Mouse (Mus musculus): ENCODE measurements around the gene Chmp5. TPM values are rescaled to one million over a fixed set of nuclear protein-coding genes. Genes with fewer than 3 reads are reported as not detected.

Gene Chmp5
- polyA plus RNA-seq, 2 experiments: 24.5 to 42.7 TPM

DNA sequence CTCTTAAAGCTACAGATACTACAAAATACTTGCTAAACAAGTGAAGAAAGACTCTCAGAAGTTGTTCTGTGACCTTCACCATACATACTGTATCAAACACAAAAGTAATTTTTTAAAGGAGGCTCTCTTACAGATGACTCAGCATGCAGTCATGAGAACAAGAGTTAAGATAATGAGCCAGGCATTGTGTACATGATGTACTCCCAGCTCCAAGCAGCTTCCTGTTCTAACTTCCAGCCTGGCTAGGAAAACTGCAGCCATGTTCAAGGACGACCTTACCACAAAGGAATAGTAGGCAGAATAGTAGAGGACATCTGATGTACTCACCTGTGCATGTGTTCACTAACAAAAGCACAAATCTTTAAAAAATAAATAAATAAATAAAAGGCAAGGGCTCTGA is 52.1 kb downstream of the Chmp5 start:
- Histone ChIP-seq H3K4me2 (ENCODE audit: low read depth) (no peak overlapping the region), H3K9ac (replicated peaks) (no peak overlapping the region), H3K4me3 (ENCODE audit: insufficient read depth in 1 of 2, low read depth in 2 of 2, low read length in 2 of 2) (no peak overlapping the region), H3K27me3 (ENCODE audit: control insufficient read depth, insufficient read depth, low read length) (no peaks in the 10 kb centered on the region), H3K27ac (no peak overlapping the region), H3K9me3 (ENCODE audit: control insufficient read depth, low read length) (no peaks in the 10 kb centered on the region), H3K4me1 (replicated peaks; ENCODE audit: control insufficient read depth in 2 of 2, insufficient read depth in 2 of 2, low read length in 1 of 2) (peaks cover 3 to 23% of the 10 kb centered on the region in 2 experiments; a peak in 3 of 4 replicates), H3K36me3 (replicated peaks; ENCODE audit: control insufficient read depth, insufficient read depth, low read depth) (peaks cover 81% of the 10 kb centered on the region)
- 46% methylated on average over 1 of the region's 1 CpGs for WGBS (ENCODE audit: insufficient replicate concordance)
- TF ChIP-seq EP300 (IDR thresholded peaks at IDR 0.05; ENCODE audit: low read depth) (no peak), CTCF (IDR thresholded peaks at IDR 0.05; ENCODE audit: low read depth) (no peak)
- no peak for DNase-seq (ENCODE audit: low read depth in 3 of 3, low spot score in 3 of 3)
- ATAC-seq (ENCODE audit: insufficient read depth): no peak

DNA sequence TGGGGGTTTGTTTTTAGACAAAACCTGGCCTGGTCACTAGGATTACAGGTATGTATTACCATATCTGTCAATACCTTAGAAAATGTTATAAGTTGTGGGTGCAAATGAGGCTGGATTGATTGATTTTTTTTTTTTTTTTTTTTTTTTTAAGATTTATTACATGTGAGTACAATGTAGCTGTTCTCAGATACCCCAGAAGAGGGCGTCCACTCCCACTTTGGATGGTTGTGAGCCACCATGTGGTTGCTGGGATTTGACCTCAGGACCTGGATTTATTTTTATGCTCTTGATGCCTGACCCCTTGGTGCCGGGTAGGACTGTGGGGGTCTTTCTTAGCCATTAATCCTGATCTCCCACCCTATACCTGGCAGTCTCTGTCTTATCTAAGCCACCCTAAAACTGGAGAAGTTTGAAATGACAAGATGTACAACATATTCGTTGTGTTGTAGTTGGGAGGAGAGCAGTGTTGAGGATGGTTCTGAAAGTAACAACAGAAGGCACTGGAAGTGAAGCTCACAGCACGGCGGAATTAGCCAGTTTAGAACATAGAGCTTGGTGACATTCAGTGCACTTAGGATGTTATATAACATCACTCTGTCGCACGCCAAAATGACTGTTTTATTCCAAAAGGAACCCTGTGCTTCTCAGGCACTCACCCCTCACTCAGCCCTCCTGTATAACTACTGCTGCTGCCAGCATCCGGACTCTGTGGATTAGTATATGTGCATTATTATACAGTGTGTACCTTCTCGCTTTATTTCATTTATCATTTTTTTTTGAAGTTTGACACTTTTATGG is 52.8 kb downstream of the Chmp5 start:
- Histone ChIP-seq H3K4me3 (ENCODE audit: insufficient read depth in 1 of 2, low read depth in 2 of 2, low read length in 2 of 2) (no peak overlapping the region), H3K27me3 (ENCODE audit: control insufficient read depth, insufficient read depth, low read length) (no peaks in the 10 kb centered on the region), H3K27ac (no peak overlapping the region), H3K4me2 (ENCODE audit: low read depth) (no peak overlapping the region), H3K36me3 (replicated peaks; ENCODE audit: control insufficient read depth, insufficient read depth, low read depth) (peaks cover 75% of the 10 kb centered on the region), H3K4me1 (replicated peaks; ENCODE audit: control insufficient read depth in 2 of 2, insufficient read depth in 2 of 2, low read length in 1 of 2) (peaks cover 3 to 19% of the 10 kb centered on the region in 2 experiments; a peak in 3 of 4 replicates), H3K9ac (replicated peaks) (no peak overlapping the region), H3K9me3 (ENCODE audit: control insufficient read depth, low read length) (no peaks in the 10 kb centered on the region)
- peak in 1 of 3 experiments; percentile 10 for DNase-seq (ENCODE audit: low read depth in 3 of 3, low spot score in 3 of 3)
- TF ChIP-seq CTCF (IDR thresholded peaks at IDR 0.05; ENCODE audit: low read depth) (peak; percentile 24), EP300 (IDR thresholded peaks at IDR 0.05; ENCODE audit: low read depth) (no peak)
- 84% methylated on average over 9 of the region's 9 CpGs for WGBS (ENCODE audit: insufficient replicate concordance)
- no peak for ATAC-seq (ENCODE audit: insufficient read depth)

DNA sequence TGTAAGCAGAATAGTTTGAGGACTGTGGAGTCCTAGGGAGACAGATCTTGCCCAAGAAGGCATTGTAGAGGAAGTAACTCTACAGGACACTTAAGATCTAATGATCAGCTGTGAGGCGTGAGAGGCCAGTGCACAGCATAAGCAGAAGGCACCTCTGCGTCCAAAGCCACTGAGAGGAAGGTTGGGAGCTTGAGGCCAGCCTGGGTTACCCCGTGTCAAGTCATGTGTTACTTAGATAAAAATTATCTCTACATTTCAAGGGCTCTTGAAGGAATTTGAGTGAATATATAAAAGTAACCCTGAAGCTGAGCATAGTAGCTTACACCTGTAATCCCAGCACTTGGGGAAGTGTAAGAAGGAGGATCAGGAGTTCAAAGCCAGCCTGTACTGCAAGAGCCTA is 65.1 kb downstream of the Chmp5 start:
- no peak overlapping the region for H3K4me3 ChIP-seq (ENCODE audit: insufficient read depth in 1 of 2, low read depth in 2 of 2, low read length in 2 of 2)
- peaks cover 39% of the 10 kb centered on the region for H3K36me3 ChIP-seq (replicated peaks; ENCODE audit: control insufficient read depth, insufficient read depth, low read depth)
- 9% methylated on average over 3 of the region's 3 CpGs for WGBS (ENCODE audit: insufficient replicate concordance)
- peak overlapping the region; percentile 37 for H3K4me2 ChIP-seq (ENCODE audit: low read depth)
- H3K9ac ChIP-seq (replicated peaks): peak overlapping the region; percentile 31
- ATAC-seq (ENCODE audit: insufficient read depth) (peak; percentile 79), DNase-seq (ENCODE audit: low read depth in 3 of 3, low spot score in 3 of 3) (peak; percentile 18 to 39 (median 28))
- H3K4me1 ChIP-seq (replicated peaks; ENCODE audit: control insufficient read depth in 2 of 2, insufficient read depth in 2 of 2, low read length in 1 of 2): peaks cover 11 to 14% of the 10 kb centered on the region in 2 experiments
- TF ChIP-seq EP300 (IDR thresholded peaks at IDR 0.05; ENCODE audit: low read depth) (0 out of 2 replicates have a peak, but pooled peaks have one; percentile 25), CTCF (IDR thresholded peaks at IDR 0.05; ENCODE audit: low read depth) (no peak)
- H3K27me3 ChIP-seq (ENCODE audit: control insufficient read depth, insufficient read depth, low read length): no peaks in the 10 kb centered on the region
- H3K9me3 ChIP-seq (ENCODE audit: control insufficient read depth, low read length): no peaks in the 10 kb centered on the region
- peak overlapping the region; percentile 30 for H3K27ac ChIP-seq

Small RNA genes within 50 kb of the gene (microRNA-seq; reads per million reads assigned to microRNA genes)
- gene Mir3094: 6.3 reads per million, percentile 13 among the genes with 10 or more reads in this experiment

Other genes starting within 250 kb of the Chmp5 start
- 2.4 and 4.8 TPM in 2 replicates for gene Aptx, start 245.2 kb upstream of the Chmp5 start, polyA plus RNA-seq (2012; rRNA removed)
- 8.3 and 9.5 TPM in 2 replicates for gene Aptx, start 245.2 kb upstream of the Chmp5 start, polyA plus RNA-seq (2014; fragmentation: Nextera tagmentation; extraction: Ambion mirVana)
- gene Dnaja1, start 226.3 kb upstream of the Chmp5 start, polyA plus RNA-seq (2012; rRNA removed): 13.8 and 30.3 TPM in 2 replicates
- gene Dnaja1, start 226.3 kb upstream of the Chmp5 start, polyA plus RNA-seq (2014; fragmentation: Nextera tagmentation; extraction: Ambion mirVana): 128 and 130 TPM in 2 replicates
- 25.3 and 37.3 TPM in 2 replicates for gene Smu1, start 190.5 kb upstream of the Chmp5 start, polyA plus RNA-seq (2012; rRNA removed)
- gene Smu1, start 190.5 kb upstream of the Chmp5 start, polyA plus RNA-seq (2014; fragmentation: Nextera tagmentation; extraction: Ambion mirVana): 73.2 and 78.6 TPM in 2 replicates
- 13.3 and 14.3 TPM in 2 replicates for gene B4galt1, start 94.4 kb upstream of the Chmp5 start, polyA plus RNA-seq (2012; rRNA removed)
- gene B4galt1, start 94.4 kb upstream of the Chmp5 start, polyA plus RNA-seq (2014; fragmentation: Nextera tagmentation; extraction: Ambion mirVana): 30.3 and 31.2 TPM in 2 replicates
- gene Spink4, start 28.4 kb upstream of the Chmp5 start, polyA plus RNA-seq (2012; rRNA removed): 0.42 and 0.58 TPM in 2 replicates
- 0.71 and 1.3 TPM in 2 replicates for gene Spink4, start 28.4 kb upstream of the Chmp5 start, polyA plus RNA-seq (2014; fragmentation: Nextera tagmentation; extraction: Ambion mirVana)
- gene Bag1, start 113 bp upstream of the Chmp5 start, polyA plus RNA-seq (2012; rRNA removed): 21.6 and 59.8 TPM in 2 replicates
- 131 and 139 TPM in 2 replicates for gene Bag1, start 113 bp upstream of the Chmp5 start, polyA plus RNA-seq (2014; fragmentation: Nextera tagmentation; extraction: Ambion mirVana)
- 16.7 and 22.1 TPM in 2 replicates for gene Nfx1, start 22.5 kb downstream of the Chmp5 start, polyA plus RNA-seq (2012; rRNA removed)
- 27.1 and 27.2 TPM in 2 replicates for gene Nfx1, start 22.5 kb downstream of the Chmp5 start, polyA plus RNA-seq (2014; fragmentation: Nextera tagmentation; extraction: Ambion mirVana)
- 1.1 and 1.4 TPM in 2 replicates for gene Aqp7, start 99.7 kb downstream of the Chmp5 start, polyA plus RNA-seq (2012; rRNA removed)
- gene Aqp7, start 99.7 kb downstream of the Chmp5 start, polyA plus RNA-seq (2014; fragmentation: Nextera tagmentation; extraction: Ambion mirVana): 0.50 and 0.59 TPM in 2 replicates
- gene Aqp3, start 149.8 kb downstream of the Chmp5 start, polyA plus RNA-seq (2012; rRNA removed): 15.6 and 18.3 TPM in 2 replicates
- gene Aqp3, start 149.8 kb downstream of the Chmp5 start, polyA plus RNA-seq (2014; fragmentation: Nextera tagmentation; extraction: Ambion mirVana): 5.8 and 8.7 TPM in 2 replicates
- gene Nol6, start 176.0 kb downstream of the Chmp5 start, polyA plus RNA-seq (2012; rRNA removed): 9.4 and 9.5 TPM in 2 replicates
- 8.5 and 10.2 TPM in 2 replicates for gene Nol6, start 176.0 kb downstream of the Chmp5 start, polyA plus RNA-seq (2014; fragmentation: Nextera tagmentation; extraction: Ambion mirVana)
- 14.7 and 44.4 TPM in 2 replicates for gene Ube2r2, start 187.3 kb downstream of the Chmp5 start, polyA plus RNA-seq (2012; rRNA removed)
- 31.9 and 38.4 TPM in 2 replicates for gene Ube2r2, start 187.3 kb downstream of the Chmp5 start, polyA plus RNA-seq (2014; fragmentation: Nextera tagmentation; extraction: Ambion mirVana)